Mouse (Mus musculus) mature B cell (primary cell): ENCODE results near the gene Palm2.

Source experiments
- in situ Hi-C: fragments of 300-500 bp; cut with MboI; formaldehyde crosslinking; loops from 2 replicates; pipeline ENCODE4 v1.14.3; 2019

Palm2 gene

DNA sequence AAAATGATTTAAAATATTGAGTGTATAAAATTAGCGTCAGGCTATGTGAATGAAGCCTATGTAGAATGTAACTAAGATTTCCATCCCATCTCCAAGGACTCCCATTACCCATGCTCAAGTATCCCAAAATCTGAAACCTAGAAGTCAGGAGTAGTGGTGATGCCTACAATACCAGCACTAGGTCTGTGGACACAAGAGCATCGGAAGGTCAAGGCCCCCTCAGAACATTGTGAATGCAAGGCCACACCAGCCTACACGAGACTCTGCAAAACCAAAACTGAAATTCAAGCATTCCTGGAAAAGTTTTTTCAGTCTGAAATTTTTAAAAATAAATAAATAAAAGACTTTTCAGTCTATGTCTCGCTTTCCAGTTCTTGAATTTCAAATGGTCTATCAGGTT is 238.5 kb downstream of the Palm2 start:
- in situ Hi-C loops: loop anchor here (5.0 kb wide), 1 partner anchor 210 kb away; no protein-coding TSS in a partner anchor

- in situ Hi-C loops: loop anchor here (5.0 kb wide), 1 partner anchor 209 kb away; no protein-coding TSS in a partner anchor
Observed at GRCm38 (mm10) chr4:57672996-57673906, 239.2 kb downstream of the Palm2 start.

DNA sequence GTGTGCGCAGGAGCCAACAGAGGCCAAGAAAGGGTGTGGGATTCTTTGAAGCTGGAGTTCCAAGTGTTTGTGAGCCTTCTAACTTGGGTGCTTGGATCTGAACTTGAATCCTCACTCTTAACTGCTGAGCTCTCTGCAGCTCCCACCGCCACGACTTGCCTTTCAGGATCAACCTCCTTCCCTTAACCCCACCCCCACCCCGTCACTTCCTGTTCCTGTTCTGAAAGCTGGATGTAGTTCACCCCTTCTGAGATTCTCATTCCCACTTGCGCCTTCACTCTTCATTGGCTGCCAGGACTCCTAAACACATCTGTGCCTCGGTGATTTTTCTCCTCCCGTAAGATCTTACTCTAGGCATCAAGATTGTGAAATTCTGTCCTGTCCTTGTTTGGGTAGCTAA is 240.3 kb downstream of the Palm2 start:
- in situ Hi-C loops: loop anchor here (5.0 kb wide), 1 partner anchor 208 kb away; no protein-coding TSS in a partner anchor

GRCm38 (mm10) chr4:57675387-57675786 is 241.3 kb downstream of the Palm2 start:
- in situ Hi-C loops: no loop called here

DNA sequence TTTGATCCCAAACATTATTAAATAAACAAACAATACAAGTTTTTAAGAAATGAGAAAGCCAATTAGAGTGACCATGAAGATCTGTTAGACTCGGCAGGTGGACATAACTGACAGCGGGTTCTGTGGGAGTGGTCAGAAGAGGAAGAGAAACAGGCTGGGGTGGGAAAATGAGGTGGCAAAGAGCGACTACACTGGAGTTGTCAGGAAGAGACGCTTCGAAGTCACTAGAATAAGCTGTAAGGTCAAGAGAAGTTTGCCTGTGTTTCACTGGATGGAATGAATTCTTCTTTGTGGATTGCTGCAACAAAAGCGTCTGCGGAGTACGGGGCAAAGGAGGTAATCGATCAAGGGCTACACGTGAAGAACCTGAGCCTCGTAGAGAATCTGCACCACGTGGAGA is 243.9 kb downstream of the Palm2 start:
- in situ Hi-C loops: no loop called here

- in situ Hi-C loops: no loop called here
Observed at GRCm38 (mm10) chr4:57678991-57679457, 245.0 kb downstream of the Palm2 start.

GRCm38 (mm10) chr4:57680186-57680585 is 246.1 kb downstream of the Palm2 start:
- in situ Hi-C loops: no loop called here

DNA sequence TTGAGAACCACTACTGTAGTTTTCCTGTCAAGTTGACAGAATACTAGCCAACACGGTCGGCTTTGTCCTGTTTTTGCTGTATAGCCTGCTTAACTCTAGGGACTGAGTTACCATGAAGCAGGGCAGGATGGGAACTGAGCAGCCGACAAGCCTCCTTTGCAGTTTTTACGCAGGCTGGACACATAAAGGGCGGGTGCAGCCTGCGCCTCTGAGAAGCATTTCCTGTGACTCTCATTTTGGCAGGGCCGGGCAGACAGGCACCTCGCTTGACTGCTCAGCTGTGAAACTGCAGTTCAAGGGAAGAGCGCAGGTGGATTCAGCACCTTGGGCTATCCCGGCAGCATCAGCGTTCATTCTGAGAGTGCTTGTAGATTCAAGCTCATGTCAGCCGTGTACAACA is 247.5 kb downstream of the Palm2 start:
- in situ Hi-C loops: no loop called here

DNA sequence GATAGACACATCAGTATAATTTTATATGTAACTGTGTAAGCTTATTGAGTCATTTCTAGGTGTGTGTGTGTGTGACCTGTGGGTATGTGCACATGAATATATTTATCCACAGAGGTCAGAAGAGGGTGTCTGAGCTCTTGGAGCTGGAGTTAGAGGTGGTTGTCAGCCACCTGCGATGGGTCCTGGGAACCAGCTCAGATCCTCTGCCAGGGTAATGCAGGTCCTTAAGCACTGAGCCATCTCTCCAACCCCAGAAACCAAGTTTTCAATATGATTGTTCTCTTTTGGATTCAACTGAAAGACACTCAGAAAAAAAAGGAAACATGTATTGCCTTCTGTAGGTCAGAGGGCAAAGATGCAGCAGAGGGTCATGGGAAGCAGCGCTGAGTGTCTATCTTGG is 248.3 kb downstream of the Palm2 start:
- in situ Hi-C loops: no loop called here

DNA sequence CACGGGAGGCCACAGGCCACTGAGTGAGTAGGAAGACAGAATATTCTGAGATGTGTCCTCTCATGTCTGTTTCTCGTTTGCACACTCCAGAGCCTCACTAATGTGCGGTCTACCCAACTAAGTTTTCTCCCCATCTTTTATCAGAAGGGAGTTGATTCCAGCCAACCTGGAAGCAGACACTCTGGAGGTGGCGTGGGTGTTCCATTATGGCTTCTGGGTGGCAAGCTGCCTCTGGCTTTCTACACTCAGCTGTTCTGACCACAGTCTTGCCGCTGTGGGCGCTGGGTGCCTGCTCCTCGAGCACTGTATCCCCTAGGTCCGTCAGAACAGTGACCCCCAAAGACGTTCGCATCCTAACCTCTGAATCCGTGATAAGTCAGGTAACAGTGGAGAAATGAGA is 248.9 kb downstream of the Palm2 start:
- in situ Hi-C loops: no loop called here

- in situ Hi-C loops: no loop called here
Observed at GRCm38 (mm10) chr4:57684676-57685215, 250.7 kb downstream of the Palm2 start.

DNA sequence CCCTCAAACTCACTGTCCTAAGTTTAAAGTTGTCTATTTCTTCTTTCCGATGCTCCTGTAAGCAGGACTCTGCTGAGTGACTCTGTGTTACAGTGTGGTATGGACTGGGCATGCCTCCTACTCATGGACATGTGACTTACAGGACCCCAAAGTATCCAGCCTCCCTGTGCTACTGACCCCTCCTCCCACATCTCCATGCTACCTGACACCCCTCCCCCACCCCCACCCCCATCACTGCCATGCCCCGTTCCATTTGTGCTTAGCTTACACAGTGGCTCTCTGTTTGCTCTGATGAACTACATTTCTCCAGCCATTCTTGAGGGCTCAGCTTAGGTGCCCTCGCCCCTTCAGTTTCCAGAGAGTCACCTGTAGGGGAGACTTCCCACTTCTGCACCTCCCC is 252.7 kb downstream of the Palm2 start:
- in situ Hi-C loops: no loop called here

DNA sequence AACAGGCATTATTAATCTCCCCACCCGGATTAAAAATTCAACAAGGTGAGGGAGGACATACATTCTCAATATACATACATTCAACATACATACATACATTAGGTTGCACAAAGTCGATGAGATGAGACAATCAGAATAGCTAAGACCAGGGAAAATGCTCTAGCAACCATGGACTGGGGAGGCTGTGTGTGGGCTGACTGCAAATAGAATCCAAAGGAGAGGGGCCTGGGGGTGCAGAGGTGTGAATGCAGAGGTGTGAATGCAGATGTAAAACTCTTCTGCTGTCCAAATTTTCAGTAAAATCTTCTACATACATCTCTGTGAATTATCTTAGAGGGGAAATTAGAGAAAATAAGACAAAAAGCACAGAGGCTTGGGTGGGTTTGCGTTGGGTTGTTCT is 253.5 kb downstream of the Palm2 start:
- in situ Hi-C loops: no loop called here

DNA sequence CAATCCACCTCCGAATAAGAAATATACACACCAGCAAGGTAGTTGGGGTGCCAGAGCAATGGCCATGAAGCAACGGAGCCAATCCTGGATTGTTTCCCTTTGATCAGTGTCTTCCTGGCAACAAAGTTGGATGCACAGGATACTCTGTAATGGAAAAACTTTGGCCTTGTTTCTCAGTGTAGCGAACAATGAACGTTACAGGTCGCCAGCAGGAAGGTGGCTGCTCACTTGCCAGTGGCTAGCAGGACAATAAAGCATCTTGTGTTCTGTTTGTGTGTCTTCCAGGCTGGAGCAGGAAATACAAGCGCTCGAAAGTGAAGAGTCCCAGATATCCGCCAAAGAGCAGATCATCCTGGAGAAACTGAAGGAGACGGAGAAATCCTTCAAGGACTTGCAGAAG is 254.1 kb downstream of the Palm2 start:
- in situ Hi-C loops: no loop called here

GRCm38 (mm10) chr4:57690001-57690400 is 256.0 kb downstream of the Palm2 start:
- in situ Hi-C loops: no loop called here

DNA sequence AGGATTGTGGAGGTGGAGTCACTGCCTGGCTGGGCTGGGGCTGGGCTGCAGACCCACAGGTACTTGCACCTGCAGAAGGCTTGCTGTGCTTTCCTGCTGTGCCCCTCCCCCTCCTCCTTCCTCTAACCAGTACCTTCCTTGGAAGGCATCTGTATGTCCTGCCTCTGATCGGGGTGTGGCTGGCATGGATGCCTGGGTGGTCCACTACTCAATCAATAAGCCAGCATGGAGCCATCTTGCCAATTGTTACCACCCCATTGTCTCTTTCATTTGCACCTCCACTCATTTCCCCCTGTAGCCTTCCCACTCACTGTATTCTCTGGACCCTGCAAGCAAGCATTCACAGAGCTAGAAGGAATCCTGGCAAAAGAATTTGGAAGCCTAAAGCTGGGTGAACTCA is 256.8 kb downstream of the Palm2 start:
- in situ Hi-C loops: no loop called here

GRCm38 (mm10) chr4:57694356-57695136 is 260.5 kb downstream of the Palm2 start:
- in situ Hi-C loops: no loop called here

GRCm38 (mm10) chr4:57696955-57697354 is 262.9 kb downstream of the Palm2 start:
- in situ Hi-C loops: no loop called here

GRCm38 (mm10) chr4:57697918-57698611 is 264.0 kb downstream of the Palm2 start:
- in situ Hi-C loops: no loop called here

- in situ Hi-C loops: no loop called here
Observed at GRCm38 (mm10) chr4:57701576-57701975, 267.5 kb downstream of the Palm2 start.

DNA sequence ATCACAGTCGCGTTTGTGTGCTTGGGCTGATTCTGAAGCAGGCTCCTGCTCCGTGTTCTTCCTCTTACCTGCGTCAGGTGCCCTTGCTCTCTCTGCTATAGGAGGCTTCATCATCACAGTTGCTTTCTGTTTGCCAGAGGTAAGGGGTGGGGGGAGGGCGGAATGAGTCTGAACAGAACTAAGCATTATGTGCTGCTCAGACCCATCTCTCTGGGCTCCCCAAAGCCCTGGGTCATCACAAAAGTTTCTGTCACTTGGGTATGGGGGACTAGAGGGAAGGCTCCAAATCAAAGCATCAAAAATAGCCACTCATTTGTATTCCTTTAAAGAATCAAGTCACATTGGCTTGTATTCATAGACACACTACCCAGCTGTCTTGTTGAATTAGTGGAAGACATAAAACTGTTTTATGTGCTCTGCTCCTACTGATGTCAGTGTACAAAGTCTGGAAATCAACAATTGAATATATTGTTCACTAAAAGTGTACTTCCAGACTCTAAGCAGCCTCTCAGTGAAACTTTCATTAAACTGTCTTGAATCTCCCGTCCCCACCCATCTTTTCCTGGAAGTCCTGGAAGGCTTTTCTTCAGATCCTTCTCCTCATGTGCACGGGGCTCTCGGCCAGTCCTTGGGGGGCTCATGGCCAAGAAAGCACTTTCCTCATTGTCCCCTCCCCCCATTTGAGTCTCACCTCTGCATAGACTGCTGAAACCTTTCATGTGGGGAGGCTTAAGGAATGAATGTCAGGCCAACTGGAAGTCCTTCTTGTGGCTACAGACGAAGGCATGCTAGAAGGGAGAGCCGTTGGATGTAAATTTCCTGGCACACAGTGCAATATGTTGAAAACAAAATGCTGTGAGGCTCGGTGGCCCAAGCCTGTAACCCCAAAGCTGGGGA is 269.8 kb downstream of the Palm2 start:
- in situ Hi-C loops: no loop called here
